Mouse (Mus musculus) cerebellum, postnatal 4 days (tissue): ENCODE results near the gene Crtc2.

Source experiments
- DNase-seq, 2 experiments: peaks; one replicate each; pipeline ENCODE4 v3.0.0; 2022; ENCODE audit warnings: low spot score in 2 of 2, mixed read lengths in 1 of 2

The Crtc2 gene

DNA sequence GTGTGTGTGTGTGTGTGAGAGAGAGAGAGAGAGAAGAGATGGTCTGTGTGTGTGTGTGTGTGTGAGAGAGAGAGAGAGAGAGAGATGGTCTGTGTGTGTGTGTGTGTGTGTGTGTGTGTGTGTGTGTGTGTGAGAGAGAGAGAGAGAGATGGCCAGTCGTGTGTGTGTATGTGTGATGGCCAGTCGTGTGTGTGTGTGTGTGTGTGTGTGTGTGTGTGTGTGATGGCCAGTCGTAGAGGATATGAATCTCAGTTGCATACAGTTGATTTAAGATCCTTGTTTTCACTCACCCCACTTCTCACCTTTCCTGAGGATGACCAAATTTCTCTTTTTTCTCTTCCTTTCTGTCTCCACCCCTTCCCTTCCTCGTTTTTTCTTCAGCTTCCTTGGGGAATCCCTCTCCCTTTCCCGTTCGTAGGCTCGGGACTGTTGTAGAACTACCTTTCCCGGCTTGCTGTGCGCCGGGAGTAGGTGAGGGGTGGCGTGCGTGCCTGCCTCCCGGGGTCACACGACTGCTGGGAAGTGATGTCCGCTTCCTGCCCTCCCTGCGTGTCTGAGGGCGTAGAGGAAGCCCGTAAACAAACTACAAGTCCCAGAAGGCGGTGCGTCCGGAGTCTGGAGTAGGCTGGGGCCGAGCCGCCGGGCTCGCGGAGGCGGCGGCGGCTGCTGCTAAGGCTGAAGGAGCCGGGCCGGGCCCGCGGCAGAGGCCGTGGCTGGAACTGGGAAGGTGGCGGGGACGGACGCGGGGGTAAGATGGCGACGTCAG, at the start of gene Crtc2:
Gene Crtc2 (plus strand): TSS at position 511 of the 766 bp plus-strand sequence.
- DNase-seq: peak; percentile 75 to 92

DNA sequence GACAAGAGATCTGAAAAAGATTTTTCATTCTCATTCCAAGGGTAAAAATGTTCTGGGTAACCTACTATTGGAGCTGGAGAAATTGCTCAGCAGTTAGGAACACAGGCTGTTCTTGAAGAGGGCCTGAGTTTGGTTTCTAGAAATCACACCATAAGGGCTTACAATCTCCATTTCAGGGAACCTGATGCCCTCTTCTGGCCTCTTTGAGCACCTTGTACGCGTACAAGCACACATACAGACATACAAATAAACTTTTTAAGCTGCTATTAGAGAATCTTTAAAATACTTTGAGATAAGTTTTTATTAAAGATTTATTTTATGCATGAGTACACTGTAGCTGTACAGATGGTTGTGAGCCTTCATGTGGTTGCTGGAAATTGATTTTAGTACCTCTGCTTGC, 49.4 kb upstream of the Crtc2 start:
- DNase-seq: no peak

GRCm38 (mm10) chr3:90208662-90209061, 45.3 kb upstream of the Crtc2 start:
- DNase-seq: no peak

DNA sequence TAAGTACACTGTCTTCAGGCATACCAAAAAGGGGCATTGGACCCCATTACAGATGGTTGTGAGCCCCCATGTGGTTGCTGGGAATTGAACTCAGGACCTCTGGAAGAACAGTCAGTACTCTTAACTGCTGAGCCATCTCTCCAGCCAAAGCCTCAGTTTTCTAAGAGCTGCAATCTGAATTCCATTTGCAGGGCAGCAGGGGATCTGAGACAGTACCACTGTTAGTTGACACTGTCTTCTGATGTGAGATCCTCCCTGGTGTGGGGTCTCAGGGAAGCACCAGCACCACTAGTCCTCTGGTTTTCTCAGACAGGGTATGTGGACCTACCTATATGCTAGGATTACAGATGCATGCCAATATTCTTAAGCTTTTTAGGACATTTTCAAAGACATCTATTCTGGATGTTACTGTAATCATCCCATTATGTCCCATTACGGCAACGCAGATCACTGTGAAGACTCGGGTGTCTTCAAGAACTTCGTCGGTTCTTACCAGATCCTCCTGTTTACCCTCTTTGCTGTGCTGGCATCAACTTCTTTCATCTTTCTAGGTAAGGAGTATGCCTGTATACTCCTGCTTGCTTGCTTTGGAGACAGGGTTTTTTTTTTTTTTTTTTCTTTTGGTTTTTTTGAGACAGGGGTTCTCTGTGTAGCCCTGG, 43.9 kb upstream of the Crtc2 start:
- no peak for DNase-seq

DNA sequence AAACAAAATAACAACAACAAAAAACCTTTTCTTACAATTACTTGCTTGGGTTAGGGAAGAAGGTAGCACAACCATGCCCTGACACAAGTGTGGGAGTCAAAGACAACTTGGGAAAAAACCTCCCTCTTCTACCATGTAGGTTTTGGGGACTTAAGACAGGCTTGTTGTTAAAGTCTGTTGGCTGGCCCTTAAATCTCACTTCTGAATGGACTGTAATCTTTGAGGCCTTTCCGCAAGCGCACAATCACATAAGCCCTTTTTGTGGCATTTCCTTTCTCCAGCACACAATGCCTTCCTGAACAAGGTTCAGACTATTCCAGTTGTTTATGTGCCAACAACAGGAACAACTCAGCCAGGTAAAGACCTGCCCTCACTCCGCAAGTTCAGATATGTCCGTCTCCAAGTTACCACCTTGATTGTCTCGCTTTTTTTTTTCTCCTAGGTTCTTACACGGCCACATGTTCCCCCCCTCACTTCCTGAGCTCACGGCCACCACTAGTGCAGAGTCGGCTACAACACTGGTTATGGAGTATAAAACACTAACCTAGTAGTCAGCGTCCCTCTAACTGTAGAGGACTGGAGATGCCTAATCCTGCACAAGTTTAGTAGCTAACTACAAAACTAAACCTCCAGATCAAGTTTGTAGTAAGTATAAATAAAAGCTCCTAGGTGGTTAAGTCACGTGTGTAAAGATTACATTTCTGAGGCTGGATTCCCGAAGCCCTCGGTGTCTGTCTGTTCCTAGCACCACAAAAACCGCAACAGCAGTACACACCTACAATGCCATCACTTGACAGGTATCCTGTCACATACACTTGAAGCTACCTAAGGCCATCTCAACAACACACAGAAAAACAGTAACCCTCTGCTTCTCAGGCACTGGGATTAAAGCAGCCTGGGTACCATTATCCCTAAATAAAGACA, 42.2 kb upstream of the Crtc2 start:
- DNase-seq: no peak

DNA sequence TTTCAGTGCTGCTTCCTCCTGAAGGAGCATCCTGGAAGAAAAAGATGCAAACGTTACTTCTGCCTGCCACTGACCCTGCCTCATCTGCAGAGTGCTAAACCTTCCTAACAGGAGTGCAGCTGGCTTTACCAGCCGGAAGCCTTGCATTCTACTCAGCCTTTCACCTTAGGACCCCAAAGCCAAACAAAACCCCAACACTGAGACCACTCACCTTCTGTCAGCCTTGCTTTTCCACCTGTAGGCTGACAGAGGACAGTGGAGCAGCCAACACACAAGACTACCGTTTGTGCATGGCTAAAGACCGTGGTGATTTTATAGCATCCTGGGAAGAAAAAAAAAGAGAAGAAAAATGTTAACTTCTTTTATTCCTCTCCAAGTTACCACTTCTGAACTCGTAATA, 41.2 kb upstream of the Crtc2 start:
- no peak for DNase-seq

- peak; percentile 61 to 73 for DNase-seq
Observed at GRCm38 (mm10) chr3:90213377-90213866, 40.5 kb upstream of the Crtc2 start, which contains the start of the genes Rps27 and Rab13. Gene Rps27 (minus strand): TSS chr3:90213651. Gene Rab13 (plus strand): TSS chr3:90213695.

DNA sequence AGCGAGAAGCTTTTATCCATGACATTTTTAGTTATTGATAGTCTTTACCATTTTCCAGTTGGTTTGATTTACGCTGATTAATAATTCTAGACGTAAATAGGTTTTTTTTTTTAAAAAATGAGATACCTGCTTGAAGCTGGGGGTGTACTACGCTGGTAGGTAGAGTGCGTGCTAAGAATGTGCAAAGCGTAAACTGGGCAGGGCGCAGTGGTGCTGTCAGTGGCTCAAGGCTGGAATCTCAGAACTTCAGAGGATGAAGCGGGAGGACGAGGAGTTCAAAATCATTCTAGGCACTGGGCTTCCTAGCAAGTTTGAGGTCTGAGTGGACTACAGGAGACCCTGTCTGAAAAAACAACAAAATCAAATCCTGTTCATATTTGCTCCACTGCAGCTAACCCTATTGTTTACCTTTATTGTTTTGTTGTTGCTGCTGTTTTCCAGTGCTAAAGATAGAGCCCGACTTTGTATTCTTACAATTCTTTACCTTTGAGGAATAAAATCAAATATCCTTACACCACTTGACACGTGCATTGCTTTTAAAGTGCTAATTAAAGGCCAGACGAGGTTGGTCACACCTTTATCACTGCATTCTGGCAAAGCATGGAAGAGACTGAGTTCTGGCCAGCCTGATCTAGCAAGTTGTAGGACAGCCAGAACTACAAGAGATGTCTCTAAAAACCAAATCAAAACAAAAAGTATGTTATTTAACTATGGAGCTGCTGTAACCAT, 39.8 kb upstream of the Crtc2 start:
- DNase-seq: no peak

GRCm38 (mm10) chr3:90215825-90216380, 38.1 kb upstream of the Crtc2 start:
- DNase-seq: no peak

GRCm38 (mm10) chr3:90220088-90220487, 33.9 kb upstream of the Crtc2 start:
- DNase-seq: peak in 1 of 2 experiments; percentile 47

GRCm38 (mm10) chr3:90220531-90220951, 33.4 kb upstream of the Crtc2 start:
- peak; percentile 27 to 58 for DNase-seq

DNA sequence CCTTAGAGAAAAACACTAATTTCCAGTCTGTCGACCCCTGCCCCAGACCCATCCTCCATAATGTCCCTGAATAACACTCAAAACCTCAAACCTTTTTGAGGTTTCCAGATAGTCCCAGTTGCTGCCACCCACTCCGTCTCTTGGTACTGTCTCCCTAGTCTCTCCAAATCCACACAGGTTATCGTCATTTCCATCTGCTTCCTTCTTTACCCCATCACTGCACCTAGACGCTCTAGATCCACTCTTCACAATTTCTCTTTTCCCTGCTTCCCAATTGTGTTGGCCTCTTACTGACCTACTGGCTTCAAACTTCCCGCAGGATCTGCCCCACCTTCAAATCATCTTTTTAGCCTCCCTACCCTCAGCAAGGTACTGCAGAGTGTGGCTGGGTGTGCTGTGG, 32.8 kb upstream of the Crtc2 start:
- DNase-seq: no peak

- no peak for DNase-seq
Observed at GRCm38 (mm10) chr3:90222455-90222854, 31.5 kb upstream of the Crtc2 start.

DNA sequence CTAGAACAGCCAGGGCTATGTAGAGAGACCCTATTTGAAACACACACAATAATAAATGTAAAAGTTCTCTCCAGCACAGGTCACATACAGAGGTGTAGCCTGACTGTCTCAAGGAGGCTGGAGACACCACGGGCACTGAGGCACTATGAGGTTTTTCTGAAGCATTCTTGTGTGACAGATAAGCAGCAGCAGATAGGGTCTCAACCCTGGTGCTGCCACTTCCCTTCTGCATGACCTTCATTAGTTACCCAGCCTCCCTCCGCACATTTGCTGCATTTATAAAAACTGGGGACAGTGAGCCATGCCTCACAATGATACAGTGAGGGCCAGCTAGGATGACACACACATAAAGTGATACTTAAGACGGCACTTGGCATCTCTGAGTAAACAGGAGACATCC, 31.0 kb upstream of the Crtc2 start:
- no peak for DNase-seq

GRCm38 (mm10) chr3:90224331-90224730, 29.6 kb upstream of the Crtc2 start:
- no peak for DNase-seq

GRCm38 (mm10) chr3:90231075-90231474, 22.9 kb upstream of the Crtc2 start:
- DNase-seq: no peak

DNA sequence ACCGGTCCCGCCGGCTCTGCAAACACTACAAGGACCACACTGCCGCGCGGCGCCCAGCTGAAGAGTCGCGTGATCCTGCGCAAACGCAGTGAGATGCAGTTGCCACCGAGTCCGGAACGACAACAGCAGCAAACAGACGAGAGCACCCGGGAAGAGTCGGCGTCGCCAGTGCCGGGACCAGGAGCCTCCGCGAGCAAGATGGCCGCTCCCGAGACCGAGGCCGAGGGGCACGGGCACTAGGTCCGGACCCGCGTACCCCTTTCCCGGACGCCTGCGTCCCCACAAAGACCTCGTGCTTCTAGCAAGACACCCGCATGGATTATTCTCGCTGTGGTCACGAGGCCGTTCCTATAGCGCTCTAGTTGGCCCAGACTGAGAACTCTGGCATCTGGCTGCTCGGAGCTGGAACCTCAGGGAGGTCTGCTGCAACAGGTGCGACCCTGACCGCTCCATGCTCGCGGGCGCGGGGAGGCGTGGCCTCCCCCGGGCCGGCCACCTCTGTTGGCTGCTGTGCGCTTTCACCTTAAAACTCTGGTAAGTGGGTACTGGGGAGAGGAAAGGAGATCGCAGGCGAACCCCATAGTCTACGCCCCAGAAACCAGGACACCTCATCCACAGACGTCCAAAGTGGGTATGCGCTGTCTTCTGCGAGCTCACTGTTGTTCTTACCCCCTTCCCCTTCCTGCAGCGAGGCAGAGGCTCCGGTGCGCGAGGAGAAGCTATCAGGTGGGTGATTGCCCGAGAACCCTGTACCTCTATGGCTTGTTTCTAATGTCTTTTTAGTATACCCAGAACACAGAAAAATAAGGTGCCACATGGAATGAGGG, 22.2 kb upstream of the Crtc2 start, which contains the start of gene Jtb:
Gene Jtb (plus strand): TSS at position 91 of the 827 bp plus-strand sequence.
- DNase-seq: peak; percentile 85 to 89

DNA sequence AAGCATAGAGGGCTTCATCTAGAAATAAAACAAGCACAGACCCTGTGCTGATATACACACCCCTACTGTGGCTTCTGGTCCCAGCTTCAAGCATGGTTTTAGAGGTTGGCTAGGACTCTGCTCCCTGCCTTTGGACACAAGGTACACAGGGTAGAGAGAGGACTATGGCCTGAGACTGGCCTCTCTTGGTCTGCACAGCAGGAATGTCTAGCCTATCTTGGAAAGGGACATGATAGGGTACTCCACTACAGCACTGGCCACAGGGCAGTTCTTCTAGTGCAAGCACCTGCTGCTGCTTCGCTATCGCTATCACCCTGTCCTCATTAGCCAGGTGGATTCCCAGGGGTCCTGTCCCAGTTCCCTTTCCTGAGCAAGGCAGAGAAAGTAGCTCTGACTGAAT, 12.7 kb upstream of the Crtc2 start:
- no peak for DNase-seq

- no peak for DNase-seq
Observed at GRCm38 (mm10) chr3:90241669-90242358, 12.1 kb upstream of the Crtc2 start.
